Mouse (Mus musculus) kidney, adult 9 months (tissue): Measurements from ENCODE around the gene Itpk1.
A peak's percentile ranks its signal among the peaks of the same experiment; 100 is the strongest.

ENCODE experiments used
- DNase-seq: peaks from one replicate; pipeline ENCODE4 v3.0.0; 2022

The Itpk1 gene

GRCm38 (mm10) chr12:102622302-102622842 lies 82.4 kb downstream of the Itpk1 start:
- no peak for DNase-seq

DNA sequence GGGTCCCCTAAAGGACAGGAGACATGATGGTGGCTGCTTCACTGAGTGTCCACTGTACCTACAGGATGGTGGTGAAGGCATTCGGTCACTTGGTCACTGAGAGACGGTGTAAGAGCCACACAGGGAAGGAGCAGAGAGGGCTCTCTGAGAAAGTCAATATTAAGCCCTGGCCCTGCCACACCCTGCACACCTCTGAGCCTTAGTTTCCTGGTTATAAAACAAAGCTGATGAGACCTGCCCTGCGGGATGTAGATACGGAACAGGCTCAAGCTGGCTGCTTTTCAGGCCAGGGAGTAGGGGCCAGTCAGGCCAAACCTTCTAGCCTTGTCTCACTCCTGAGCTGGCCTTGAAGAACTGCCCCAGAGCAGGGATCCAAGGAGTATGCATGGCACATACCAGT lies 82.9 kb downstream of the Itpk1 start:
- DNase-seq, result no peak

DNA sequence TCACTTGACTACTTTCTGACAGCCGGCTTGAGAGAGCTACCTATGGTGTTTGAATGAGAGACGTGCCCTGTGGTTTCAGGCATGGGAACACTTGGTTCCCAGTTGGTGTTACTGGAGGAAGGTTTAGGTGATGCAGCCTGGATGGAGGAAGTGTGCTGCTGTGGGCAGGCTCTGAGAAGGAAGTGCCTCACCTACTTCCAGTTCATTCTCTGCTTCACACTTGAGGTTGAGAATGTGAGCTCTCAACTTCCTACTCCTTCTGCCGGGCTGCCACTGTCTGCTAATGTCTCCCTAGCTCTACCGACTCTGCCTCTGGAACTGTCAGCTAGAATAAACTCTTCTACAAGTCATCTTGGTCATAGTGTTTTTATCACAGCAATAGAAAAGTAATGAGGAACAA lies 83.5 kb downstream of the Itpk1 start:
- no peak for DNase-seq

DNA sequence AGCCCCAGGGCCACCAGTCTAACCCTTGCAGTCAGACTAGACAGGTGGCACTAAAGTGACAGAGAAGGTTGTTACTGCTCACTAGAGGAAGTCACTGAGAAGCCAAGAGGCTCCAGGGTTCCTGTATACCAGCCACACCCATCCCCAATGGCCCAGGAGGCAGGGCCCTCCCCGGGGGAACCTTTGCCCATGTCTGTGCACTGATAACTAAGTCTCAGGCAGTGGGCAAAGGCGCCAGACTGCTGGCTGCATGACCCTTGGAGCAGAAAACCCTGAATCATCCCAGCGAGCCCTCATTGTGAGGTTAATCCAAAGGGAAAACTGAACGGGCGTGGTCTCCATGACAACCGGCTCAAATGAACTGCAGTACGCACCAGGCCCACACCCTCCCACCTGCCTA lies 84.8 kb downstream of the Itpk1 start:
- peak; percentile 85 for DNase-seq

GRCm38 (mm10) chr12:102618085-102618484 lies 86.6 kb downstream of the Itpk1 start:
- DNase-seq, result no peak

DNA sequence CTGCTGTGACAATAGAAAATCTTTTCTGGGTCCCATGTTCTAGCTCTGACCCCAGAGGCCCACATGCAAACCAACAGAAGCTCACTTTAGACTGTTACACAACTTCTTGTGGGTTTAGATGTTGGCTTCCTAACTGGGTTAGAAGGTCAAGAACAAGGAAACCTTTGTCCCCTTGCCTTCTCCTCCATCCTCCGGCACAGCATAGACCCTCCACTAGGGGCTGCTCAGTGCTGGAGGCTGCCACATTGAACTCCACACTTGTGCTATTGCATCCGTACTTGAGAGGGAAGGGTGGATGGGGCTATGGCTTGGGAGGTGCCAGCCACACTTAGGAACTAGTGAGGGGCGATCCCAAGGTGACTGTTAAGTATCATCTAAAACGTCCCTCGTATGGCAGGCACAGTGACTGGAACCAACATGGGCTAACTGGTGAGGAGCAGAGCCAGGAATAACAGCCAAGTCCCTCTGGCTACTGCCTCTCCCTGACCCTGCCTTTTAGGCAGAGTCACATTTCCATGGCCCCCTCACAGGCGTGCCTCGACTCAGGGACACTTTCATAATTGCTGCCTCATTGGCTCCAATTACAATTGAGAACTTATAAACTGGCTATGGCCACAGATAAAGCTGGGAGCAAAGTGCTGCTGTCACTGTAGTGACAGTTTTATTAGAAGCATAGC lies 87.7 kb downstream of the Itpk1 start:
- peak; percentile 43 for DNase-seq

- DNase-seq, result no peak
These were observed 88.5 kb downstream of the Itpk1 start for GRCm38 (mm10) chr12:102616201-102616600.

GRCm38 (mm10) chr12:102613411-102613810 lies 91.3 kb downstream of the Itpk1 start:
- DNase-seq, result no peak

GRCm38 (mm10) chr12:102612431-102612830 lies 92.3 kb downstream of the Itpk1 start:
- no peak for DNase-seq

GRCm38 (mm10) chr12:102610927-102611326 lies 93.8 kb downstream of the Itpk1 start:
- DNase-seq, result no peak

- no peak for DNase-seq
These were observed 96.8 kb downstream of the Itpk1 start for GRCm38 (mm10) chr12:102607808-102608517.

DNA sequence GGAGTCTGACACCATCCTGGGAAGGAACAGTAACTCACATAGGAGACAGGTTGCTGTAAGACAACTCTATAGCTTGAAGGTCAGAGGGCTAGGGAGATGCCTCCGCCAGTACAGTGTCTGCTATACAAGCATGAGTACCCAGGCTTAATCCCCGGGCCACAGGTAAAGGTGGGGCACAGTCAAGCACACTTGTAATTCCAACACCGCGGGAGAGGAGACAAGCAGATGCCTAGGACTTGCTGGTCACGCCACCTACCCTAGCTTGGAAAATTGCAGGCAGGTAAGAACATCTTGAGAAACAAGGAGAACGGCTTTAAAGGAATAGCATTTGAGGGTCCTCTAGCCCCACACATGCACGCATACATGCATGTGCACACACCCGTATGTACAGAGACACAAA lies 97.7 kb downstream of the Itpk1 start:
- DNase-seq, result no peak

GRCm38 (mm10) chr12:102605607-102606006 lies 99.1 kb downstream of the Itpk1 start:
- no peak for DNase-seq

- no peak for DNase-seq
These were observed 102.3 kb downstream of the Itpk1 start for GRCm38 (mm10) chr12:102602255-102603041.

GRCm38 (mm10) chr12:102601847-102602246 lies 102.9 kb downstream of the Itpk1 start:
- DNase-seq, result no peak

- DNase-seq, result no peak
These were observed 104.4 kb downstream of the Itpk1 start for GRCm38 (mm10) chr12:102600345-102600744.

DNA sequence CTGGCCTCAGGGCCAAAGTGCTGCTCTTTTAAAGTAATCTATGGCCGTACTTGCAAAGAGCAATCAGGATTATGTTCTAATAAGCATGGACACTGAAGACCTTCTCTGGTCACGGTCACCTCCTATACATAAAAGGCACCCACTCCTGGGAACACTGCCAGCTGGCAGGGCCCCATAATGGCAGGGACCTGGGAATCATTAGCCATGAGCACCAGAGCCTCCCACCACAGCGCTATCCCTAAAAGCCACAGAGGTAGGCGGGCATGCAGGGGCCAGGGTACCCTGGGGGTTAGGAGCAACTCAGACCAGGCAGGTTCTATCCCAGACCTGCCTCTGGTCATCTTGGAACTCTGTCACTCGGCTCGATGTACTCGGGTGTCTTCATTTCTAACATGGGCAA lies 104.9 kb downstream of the Itpk1 start:
- peak; percentile 45 for DNase-seq

- no peak for DNase-seq
These were observed 106.2 kb downstream of the Itpk1 start for GRCm38 (mm10) chr12:102598535-102598934.

DNA sequence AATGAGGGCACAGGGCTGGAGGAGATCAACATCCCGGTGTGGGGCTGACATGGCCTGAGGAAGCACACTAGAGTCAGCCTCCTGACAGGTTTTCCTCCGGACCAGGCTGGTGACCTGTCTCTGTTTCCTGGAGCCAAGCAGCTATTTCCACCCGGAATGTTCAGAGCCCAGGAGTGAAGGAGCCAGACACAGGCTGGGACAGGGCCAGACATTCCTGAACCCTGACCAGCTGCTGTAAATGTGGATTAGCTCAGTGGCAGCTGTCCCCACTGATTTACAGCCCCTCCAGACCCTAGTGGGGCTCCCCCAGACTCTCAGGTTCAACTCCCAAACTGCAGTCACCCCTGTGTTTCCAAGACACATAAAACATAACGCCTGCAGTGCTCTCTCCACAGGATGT lies 107.3 kb downstream of the Itpk1 start:
- peak; percentile 69 for DNase-seq

- peak; percentile 34 for DNase-seq
These were observed 108.3 kb downstream of the Itpk1 start for GRCm38 (mm10) chr12:102596410-102596809.

- no peak for DNase-seq
These were observed 110.1 kb downstream of the Itpk1 start for GRCm38 (mm10) chr12:102594627-102595026.

- no peak for DNase-seq
These were observed 111.0 kb downstream of the Itpk1 start for GRCm38 (mm10) chr12:102593699-102594098.

GRCm38 (mm10) chr12:102590711-102591360 lies 113.9 kb downstream of the Itpk1 start:
- peak; percentile 18 for DNase-seq
